Mouse (Mus musculus) yolk sac, embryonic 10.5 days (tissue): ENCODE results near the gene Nobox.

Experiments used
- DNase-seq: peaks from one replicate; pipeline ENCODE4 v3.0.0-alpha.2; 2017; ENCODE audit warnings: low spot score

Nobox gene

DNA sequence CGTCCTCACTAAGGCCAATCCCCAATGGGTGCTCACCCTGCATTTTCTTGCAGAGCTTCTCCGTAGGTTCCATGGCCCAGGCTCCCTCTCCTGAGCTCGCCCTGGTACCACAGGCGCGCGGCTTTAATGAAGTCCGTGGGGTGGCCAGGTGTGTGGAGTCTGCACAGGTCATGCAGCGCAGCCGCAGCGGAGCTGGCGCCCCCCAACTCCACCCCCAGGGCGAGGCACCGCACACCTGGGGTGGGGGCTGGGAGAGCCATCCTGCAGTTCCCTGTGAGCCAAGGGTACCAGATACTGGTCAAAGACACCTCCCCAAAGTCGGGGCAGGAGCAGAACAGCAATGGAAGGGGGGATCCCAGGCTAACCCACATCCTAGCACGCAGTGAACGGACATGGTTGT lies at the start of gene Nobox:
Gene Nobox, minus strand, starts transcription at position 101 of the 400 bp plus-strand sequence.
- DNase-seq: no peak

DNA sequence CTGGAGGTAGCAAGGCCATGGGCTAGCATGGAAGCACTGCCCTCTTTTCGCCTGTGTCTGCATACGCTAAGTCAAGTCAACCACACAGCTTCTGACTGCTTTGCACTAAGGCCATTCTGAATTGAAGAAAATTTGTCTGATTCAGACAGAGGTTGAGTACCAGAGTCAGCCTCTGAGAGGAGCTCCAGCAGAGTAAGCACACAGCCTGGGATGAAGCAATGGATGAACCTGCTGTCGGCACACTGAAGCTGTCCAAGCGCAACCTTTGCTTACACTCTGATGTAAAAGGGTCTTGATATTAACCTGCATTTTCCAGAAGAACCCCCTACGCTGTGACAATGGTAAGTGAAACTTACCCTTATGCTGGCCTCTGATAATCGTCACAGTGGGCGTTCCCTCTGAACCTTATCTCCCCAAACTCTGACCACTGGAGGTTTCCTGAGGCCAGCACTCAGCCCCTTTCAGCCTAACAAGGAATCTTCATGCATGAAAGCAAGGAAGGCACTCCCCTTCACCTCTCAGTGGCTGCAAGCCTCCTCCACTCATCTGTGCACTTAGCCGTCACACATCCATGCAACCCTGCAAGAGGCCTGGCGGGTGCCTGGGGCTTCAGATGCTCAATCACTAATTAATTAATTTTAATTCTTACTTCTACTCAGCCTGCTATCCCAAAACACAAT lies 45.3 kb upstream of the Nobox start:
- DNase-seq: no peak

DNA sequence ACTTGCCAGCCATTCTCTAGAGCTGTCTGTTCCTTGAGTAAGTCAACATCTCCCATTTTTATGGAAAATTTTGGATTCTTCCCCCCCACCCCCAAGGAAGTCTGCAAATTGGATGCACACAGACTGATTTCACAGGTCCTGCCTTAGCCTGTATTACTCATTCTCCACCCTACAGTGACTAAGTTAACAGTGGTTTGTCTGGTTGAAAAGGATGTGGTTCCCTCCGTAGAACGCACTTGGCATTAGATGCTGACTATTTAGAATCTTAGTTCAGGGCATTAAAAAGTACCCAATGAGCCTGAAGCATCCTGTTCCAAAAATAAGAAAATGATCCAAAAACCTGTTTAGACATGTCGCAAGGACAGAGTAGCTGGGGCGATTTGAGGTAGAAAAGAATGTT lies 44.1 kb upstream of the Nobox start:
- no peak for DNase-seq

DNA sequence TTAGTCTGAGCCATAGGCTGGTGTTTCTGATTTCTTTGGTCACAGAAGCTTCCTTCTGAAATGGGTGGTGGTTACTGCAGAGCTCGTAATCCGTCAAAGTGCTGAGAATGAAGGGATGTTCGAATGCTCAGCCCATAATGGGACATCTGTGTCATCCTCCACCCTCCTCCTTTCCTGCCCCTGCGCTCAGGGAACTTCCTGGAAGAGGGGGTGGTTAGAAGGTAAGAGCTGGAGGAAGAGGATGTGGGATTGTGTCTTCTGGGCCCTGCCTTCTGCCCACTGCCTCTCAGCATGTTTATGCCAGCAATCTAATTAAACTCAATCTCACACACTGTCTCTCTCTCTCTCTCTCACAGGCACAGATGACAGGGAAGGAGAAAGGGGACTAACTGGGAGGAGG lies 39.7 kb upstream of the Nobox start:
- DNase-seq: no peak

DNA sequence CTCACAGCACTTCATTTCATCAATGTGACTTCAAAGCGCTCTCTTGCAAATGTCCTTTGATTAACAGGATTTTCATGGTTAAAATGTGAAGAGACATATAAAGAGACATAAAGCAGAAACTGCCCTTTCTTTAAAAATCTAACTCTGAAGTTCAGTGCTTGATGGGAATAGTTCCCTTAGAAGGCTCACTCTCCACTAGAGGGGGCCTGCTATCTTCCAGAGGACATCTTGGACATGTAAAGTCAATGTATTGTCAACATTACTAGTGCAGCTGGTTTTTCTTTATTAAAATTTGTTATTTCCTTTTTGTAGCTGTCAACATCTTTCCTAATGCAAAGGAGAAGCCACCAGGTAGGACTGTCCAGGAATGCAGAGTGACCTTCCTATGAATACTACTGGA lies 38.3 kb upstream of the Nobox start:
- DNase-seq: no peak

DNA sequence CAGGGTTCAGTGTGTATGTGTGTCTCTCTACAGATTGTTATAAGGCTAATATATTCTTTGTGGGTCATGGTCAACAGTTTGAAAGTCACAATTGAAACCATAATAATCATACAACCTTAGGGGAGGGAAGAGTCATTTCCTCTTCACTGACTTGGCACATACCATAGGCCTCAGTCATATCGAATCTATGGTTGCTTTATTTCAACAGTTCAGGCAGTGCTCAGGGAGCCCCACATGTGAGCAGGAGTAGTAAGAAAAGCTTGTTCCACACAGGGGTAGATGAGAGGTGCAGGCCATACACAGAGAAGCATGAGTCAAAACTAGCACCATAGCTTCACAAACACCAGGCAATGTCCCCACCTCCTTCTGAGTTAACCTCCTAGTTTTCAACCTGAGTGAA lies 33.7 kb upstream of the Nobox start:
- DNase-seq: no peak

DNA sequence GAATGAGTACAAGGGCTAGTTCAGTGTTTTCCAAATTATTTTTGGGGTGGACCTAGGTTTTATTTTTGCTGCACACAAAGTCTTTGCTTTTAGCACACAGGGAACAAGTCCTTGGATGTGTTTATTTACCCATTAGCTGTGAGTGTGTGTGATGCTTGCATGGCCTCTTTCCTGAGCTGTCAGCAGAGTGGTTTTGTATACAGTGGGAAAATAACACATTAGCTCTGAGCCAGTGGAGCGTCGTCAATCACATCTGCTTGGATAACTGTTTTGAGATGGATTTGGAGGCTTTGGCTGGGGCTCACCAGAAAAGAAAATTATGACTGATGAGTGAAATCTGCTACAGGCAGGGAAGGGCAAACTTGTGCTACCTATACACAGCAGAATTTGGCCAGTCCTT lies 33.0 kb upstream of the Nobox start:
- DNase-seq: no peak

DNA sequence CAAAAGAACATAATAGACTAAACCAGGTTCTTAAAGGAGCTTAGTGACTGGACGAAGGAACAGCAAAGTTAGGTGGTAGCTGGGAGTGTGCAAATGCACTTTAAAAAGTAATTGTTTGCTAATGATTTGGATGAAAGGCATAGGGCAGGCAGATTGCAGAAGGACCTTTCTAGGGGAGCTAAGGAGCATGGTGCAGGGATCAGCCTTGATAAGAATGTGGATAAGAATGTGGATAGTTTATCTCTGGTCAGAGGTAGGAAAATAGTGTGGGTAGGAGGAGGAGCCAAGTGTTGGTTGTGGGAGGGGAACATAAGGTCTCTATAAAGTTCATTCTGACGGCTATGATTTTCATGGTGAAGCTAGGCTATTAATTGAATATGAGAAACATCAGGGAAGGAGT lies 29.4 kb upstream of the Nobox start:
- no peak for DNase-seq

DNA sequence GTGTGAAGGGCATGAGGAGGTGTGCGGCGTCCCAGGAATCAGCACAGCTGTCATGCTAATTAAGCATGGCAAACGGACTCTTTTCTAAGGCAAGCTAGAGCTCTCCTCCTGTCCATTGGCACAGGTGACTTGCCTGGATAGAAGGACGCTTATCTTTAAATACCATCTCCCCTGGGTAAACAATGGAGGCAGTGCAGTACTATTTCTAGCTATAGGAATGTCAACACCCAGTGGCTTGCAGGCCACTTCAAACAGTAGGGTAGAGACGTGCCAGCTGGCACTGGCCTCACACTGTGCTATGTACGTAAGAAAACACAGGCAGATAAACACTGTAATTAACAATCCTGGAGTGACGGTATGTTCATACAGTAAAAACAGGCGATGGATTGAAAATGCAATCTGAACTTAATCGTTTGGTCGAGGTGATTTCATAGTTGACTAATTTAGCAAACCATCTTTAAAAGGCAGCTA lies 28.2 kb upstream of the Nobox start:
- no peak for DNase-seq

DNA sequence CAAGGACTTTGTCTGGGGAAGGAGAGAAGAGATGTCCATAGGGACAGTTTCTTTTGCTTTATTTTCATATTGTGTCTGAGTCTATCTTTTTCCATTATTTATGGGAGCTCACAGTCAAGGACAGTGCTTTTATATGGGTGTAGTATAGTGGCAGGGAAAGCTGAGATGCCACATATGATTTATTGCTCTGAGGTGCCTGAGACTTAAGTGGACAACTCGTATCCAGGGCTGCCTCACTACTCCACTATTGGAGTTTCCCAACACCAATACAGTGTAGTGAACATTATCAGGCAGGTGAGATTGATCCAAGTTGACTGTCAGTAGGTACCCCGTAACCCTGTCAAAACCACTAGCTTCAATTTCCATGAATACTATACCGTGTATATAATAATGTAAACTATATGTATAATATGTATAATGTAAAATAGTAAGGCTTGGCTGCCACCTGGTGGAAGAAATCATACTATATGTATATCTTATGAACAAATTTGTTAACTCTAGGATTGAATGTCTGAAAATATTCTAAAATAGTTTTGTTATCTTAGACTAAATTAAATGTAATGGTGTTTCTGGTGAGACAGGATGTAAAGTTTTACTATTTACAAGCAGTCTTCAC lies 26.4 kb upstream of the Nobox start:
- DNase-seq: no peak

DNA sequence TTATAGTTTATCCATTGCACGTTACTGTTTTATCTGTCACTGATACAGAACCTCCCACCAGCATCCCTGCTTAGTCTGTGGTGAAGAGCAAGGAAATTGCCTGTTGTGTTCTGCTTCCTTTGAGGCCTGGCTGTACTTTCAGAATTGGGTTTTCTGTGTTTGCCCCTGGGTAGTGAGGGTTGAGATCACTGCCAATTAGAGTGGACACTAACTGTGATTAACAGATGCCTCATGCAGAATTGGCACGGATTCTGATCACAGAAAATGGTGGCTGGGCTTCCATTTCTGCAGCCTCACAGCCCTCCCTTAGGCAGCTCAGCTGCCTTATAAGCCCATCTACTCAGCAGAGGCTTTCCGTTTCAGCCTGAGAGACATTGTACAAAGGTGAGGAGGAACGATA lies 24.1 kb upstream of the Nobox start:
- no peak for DNase-seq

DNA sequence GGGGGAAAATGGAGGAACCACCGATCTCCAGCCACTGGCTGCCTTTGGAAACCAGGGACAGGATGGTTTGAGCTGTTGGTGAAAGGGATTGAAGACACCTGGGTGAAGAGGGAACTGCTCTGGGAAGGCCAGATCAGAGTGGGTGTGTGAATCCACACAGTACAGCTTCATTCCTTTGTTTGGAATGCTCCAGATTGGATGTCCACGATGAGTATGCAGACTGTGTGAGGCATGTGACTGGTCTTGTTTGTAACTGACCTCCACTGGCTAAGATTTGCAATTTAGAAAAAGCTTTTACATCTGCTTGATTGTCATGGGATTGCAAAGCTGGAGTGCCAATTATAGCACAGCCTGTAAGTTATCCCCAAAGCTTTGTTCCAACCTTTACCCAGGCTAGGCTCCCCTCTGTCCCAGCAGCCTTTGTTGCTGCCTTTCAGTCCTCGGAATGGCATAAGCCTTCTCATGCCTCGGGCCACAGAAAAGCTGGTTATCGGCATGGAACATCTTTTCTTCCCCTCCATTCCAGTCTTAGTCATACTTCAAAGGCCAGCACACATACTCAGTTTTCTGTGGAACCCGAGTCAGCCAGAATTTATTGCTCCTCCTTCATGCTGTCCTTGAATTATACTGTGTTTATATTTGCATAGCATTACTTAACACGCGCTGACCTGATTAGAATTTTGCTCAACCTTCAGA lies 3.8 kb upstream of the Nobox start:
- DNase-seq: no peak

DNA sequence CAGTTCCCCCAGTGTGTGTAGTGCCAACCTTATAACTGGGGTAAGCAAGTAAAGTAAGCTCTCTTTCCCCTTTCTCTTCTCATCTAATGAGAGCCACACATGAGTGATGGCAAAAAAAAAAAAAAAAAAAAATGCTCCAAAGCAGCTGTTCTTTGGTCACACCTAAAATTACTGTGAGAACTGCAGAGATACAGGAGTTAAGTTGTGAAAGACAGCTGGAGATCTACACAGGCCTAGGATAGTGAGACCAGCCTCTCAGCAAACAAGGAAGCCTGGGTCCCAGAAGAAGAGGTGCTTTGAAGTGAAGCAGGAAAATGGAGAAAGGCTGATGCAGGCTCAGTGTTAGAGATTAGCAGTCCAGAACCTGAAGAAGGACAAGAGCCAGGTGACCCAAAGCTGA lies 3.2 kb upstream of the Nobox start:
- DNase-seq: no peak

DNA sequence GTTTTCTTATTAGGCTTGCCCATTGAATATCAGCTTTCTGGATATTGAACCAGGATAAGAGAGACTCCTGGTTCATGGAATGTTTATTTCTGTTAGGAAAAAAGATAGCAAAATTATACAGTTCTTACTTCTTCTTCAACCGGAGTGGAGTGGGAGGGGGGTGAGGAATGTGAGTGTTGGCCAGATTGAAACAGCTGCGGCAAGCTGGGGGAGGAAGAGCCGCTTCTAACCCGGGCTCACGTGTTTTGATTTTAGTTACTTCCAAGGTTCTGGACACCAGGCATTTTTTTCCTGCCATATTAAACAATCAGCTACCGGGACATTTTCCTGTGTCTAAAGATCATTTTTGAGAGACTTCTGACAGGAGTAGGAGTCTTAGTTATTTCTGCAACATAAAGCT lies 717 bp upstream of the Nobox start:
- no peak for DNase-seq

DNA sequence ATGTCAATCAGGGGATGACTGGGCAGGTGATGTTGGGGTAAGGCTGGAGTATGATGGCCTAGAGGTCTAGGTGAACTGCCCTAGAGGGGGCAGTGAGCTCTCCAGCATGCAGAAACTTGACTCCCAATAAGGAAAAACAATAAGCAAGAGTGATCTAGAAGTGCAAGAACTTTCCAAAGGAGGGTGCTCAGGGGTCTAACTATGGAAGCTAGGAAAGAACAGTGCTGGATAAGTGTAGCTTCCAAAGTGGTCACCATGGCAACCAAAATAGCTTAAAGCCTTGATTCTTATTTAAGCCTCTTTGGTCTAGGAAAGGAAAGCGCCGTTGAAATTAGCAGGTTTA lies 11.9 kb downstream of the Nobox start:
- no peak for DNase-seq

DNA sequence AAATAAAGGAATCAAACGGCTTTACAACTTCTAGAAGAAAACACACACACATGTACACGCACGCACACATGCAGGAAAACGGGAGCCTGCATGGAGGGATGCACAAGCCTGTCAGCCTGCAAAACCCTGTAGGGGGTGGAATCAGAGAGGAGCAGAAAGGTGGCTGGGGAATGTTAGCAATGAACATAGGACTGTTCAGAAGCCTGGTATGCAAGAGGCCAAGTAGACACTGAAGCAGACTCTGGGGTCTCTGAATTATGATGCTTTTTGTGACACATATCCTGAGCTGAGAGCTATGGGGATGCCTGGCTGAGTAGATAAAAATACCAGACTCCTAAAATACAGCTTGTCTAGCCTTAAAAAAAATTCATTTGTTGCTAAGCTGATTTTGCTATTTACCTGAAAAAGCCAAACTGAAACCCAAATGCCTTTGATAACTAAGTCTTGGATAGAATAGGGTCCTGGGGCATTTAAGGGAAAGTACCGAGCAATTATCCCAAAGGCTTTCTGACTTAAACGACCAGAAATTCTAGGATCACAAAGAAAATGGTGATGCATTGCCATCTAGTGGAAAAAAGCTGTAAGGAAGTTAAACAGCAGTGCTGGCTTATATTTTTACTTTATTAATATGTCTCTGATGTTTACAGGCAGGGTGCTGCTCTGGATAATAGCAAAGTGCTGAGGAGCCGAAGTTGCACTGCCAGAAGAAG lies 12.4 kb downstream of the Nobox start:
- DNase-seq: no peak

DNA sequence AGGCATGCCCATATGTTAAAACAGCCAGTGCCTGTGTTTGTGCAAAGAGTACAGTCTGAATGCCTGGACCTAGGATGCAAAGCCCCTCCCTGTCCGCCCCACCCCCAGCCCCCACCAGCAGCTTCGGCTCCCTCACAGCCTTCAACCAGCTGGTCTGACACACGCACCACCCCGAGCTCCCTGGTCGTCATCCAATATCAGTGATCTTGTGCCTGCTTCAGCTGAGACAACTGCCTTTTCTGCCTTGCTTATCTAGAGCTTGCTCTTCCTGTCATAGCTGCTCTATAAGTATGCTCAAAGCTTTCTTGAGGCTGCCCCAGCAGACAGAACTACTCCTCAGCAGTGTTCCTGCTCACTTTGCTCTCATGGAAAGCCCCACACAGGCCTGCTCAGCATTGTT lies 13.4 kb downstream of the Nobox start:
- no peak for DNase-seq

DNA sequence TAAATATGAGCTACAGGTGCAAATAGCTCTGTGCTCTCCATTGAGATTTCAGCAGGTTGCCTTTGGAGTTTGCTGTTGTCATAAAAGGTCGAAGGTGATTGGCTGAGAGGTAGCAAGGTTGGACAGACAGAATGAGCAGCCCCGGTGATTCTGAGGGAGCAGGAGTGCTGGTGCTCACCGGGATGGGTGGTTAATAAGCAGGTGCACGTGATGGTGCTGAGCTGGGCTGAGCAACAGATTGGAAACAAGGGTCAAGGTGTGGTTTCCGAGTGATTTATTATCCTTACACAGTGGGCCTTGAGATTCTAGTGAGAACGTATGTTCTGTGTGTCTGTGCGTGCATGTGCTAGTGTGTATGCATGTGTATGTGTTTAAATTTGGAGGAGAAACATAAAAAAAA lies 16.2 kb downstream of the Nobox start:
- DNase-seq: no peak

DNA sequence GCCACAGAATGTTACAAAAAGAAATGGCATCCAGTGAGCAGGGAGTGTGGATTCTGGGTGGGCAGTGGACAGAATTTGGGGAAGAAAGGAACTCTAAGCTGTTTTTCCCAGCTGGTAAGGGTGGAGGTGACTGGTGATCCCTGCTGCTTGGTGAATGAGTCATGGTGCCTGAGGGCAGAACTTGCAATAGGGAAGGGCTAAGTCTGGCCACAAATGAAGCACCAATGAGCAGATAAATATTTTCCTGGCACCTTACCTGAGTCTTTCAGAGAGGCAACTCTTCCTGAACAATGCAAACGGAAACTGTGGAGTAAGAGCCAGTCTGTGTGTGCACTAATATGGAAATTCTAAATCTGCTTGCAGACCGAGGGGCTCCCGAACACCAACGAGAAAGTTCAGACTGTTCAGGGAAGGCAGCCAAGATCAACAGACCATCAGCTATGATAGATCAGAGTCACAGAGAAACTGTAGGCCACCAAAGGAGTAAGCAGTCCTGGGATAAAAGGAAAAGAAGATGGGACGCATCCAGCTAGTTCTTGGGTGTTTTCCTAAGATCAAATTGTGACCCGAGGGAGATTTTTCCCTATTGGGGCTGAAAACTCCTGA lies 16.8 kb downstream of the Nobox start:
- no peak for DNase-seq

DNA sequence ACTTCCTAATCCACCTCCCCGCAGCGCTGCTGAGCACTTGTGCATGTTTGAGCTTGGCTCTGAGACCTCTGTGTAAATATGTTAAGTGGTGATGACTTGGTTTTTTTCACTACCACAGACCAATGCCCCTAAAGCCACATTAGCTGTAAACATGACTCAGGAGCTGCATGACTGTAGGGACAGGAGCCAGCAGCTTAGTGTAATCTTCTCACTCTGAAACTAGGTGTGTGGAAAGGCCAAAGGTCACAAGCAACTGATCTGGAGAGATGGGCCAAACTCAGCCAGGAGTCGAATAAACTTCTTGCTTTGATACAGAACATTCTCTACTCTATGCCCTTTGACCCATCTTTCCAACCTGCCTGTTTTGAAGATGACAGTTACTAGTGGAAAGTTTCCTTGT lies 17.3 kb downstream of the Nobox start:
- DNase-seq: peak; percentile 63

DNA sequence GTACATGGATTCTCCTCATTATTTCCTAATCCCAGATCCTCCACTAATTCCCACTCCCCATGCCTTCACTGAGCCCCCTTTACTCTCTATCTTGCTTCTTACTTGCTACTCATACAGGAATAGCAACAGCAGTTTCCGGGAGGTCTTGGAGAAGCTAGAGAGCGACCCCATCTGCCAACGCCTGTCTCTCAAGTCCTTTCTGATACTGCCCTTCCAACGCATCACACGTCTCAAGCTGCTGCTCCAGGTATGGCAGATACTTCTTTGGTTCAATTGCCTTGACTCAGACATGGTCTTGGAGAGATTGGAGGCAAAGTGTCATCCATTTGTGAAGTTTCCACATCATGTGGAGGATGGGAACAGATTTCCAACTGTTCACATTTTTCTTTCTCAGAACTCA lies 28.9 kb downstream of the Nobox start:
- no peak for DNase-seq

DNA sequence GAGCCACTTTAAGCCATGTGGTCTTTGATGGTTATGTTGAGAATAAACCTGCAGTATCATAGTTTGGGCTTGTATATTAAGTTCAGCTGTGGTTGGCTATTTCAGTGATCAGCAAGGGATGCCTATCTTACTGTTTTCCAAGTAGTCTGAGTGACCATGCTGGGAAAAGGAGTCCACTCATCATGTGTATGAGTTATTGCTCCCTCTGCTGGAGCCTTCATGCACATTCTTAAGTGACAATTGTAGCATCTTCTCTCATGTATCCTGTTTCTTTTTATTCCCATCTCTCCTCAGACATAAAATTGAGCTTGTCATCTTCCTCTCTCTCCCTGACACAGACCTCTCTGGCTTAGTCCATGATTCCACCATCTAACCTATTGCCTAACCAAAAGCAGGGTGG lies 31.1 kb downstream of the Nobox start:
- no peak for DNase-seq

DNA sequence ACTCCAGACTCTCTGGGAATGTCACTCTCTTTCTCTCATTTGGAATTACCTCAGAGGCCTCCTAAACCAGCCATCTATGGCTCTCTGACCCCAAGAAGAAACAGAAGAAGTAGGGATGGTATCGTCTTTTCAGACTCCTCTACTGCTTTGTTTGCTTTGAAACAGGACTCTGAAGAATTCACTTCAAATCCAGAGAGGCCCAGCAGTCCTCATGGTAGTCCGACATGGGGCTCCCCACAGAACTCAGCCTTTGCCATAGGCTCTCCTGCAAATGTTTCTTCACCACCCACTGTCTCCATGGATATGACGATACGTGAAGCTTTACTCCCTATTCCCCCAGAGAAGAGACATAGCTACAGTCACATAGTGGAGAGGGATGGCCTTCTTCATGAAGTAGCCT lies 35.2 kb downstream of the Nobox start:
- no peak for DNase-seq
